Mouse (Mus musculus): ENCODE results near the gene Usp21. TPM values are rescaled to one million over a fixed set of nuclear protein-coding genes. Genes with fewer than 3 reads are reported as not detected.

The Usp21 gene
- polyA plus RNA-seq, 1 experiment from 2014 or later, result 25.8 TPM

DNA sequence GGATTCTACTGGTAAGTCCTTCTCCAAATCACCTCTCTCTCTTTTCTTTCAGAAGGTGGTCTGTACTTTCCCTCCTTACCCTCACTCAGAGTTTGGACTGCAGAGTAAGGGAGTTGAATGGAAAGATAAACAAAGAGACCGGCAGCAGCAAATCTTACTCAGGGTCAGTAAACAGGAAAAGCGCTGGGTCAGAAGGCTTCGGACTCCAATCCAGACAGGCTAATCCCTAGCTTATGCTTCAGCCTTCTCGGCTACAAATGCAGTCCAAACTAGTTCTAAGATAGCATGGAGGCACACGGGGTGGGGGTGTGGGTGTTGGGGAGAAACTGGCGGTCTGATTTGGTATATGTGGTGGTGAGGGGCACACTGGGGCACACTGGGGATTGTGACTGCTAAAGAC is 50.4 kb downstream of the Usp21 start:
- peak overlapping the region; percentile 43; the same call in 1 of the 2 replicates for H3K27ac ChIP-seq

DNA sequence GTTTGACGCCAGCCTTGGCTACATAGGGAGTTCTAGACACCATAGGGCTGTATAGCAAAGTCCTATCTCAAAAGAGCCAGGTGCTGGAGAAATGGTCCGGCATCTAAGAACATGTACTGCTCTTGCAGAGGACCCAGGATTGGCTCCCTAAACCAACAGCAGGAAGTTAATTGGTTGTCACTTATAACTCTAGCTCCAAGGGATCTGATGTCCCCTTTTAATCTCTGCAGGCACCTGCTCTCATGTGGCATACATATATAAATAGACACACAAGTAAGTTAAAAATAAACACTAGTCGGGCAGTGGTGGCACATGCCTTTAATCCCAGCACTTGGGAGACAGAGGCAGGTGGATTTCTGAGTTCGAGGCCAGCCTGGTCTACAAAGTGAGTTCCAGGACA is 52.0 kb downstream of the Usp21 start:
- Histone ChIP-seq H3K27me3 (0 out of 2 replicates have a peak, but pooled peaks cover 2% of the 10 kb centered on the region), H3K4me3 (replicated peaks) (no peak overlapping the region), H3K36me3 (peaks cover 69% of the 10 kb centered on the region), H3K9me3 (replicated peaks) (no peaks in the 10 kb centered on the region), H3K4me2 (no peak overlapping the region), H3K27ac (no peak overlapping the region), H3K4me1 (replicated peaks) (peaks cover 57% of the 10 kb centered on the region), H3K9ac (no peak overlapping the region)
- ATAC-seq (ENCODE audit: low read depth) (no peak), DNase-seq (no peak)
- WGBS (ENCODE audit: insufficient replicate concordance), result 72% methylated on average over 4 of the region's 4 CpGs

More for the DNA sequence above, 50.4 kb downstream of the Usp21 start:
- no peak overlapping the region for H3K4me2 ChIP-seq
- H3K4me3 ChIP-seq (replicated peaks), result no peak overlapping the region
- peaks cover 44% of the 10 kb centered on the region for H3K4me1 ChIP-seq (replicated peaks)
- peaks cover 84% of the 10 kb centered on the region for H3K36me3 ChIP-seq
- no peaks in the 10 kb centered on the region for H3K27me3 ChIP-seq
- DNase-seq, result no peak
- no peak overlapping the region for H3K9ac ChIP-seq
- no peaks in the 10 kb centered on the region for H3K9me3 ChIP-seq (replicated peaks)
- ATAC-seq (ENCODE audit: low read depth), result no peak
- 81% methylated on average over 6 of the region's 6 CpGs for WGBS (ENCODE audit: insufficient replicate concordance)

DNA sequence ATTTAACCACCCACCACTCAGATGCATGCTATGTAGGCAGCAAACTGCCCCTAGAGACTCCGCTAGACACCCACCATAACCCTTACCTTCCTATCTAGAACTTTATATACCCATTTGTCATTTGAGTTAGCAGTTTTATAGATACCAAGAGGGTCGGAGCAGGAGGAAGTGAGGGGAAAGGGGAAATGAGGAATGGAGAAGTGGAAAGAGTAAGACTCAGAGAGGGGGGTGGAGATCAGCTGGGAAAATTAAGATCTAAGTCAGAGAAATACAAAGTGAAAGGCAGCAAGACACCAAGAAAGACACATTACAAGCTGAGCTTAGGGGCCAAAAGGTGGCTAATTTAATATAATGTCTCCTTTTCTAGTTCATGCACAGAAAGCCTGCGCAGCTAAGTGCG is 53.3 kb downstream of the Usp21 start:
- Histone ChIP-seq H3K36me3 (peaks cover 57% of the 10 kb centered on the region), H3K4me3 (replicated peaks) (no peak overlapping the region), H3K4me2 (peak overlapping the region; percentile 41; the same call in 1 of the 2 replicates), H3K9ac (no peak overlapping the region), H3K27me3 (0 out of 2 replicates have a peak, but pooled peaks cover 3% of the 10 kb centered on the region), H3K27ac (peak overlapping the region; percentile 71; the same call in 1 of the 2 replicates), H3K9me3 (replicated peaks) (no peaks in the 10 kb centered on the region), H3K4me1 (replicated peaks) (peaks cover 62% of the 10 kb centered on the region)
- ATAC-seq (ENCODE audit: low read depth), result no peak
- 68% methylated on average over 4 of the region's 4 CpGs for WGBS (ENCODE audit: insufficient replicate concordance)
- DNase-seq, result no peak

DNA sequence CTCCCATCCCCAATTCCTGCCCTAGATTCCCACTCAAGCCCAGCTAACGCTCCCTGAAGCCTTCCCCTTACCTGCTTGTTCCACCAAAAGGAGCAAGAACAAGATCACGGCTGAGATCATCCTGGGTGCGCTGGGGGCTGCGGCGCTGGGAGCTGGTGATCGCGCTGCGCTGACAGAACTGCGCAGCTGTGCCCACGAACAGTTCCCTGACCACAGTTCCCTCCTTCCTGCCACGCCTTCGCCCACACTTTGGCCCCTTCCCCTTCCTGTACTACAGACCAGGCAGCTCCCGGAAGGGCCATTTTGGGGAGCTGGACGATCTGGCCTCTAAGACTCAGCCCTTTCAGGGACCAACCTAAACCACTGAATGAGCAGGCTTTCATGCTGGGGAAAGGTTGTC is 53.7 kb downstream of the Usp21 start, which contains the start of gene Fcer1g:
Gene Fcer1g, minus strand, starts transcription at position 240 of the 400 bp plus-strand sequence.
- Histone ChIP-seq H3K4me2 (peak within 1 kb of the TSS; percentile 41), H3K27me3 (0 out of 2 replicates have a peak, but pooled peaks cover 3% of the 10 kb centered on the region), H3K9me3 (replicated peaks) (no peaks in the 10 kb centered on the region), H3K9ac (peak within 1 kb of the TSS; percentile 47), H3K36me3 (peaks cover 55% of the 10 kb centered on the region), H3K4me1 (replicated peaks) (peaks cover 62% of the 10 kb centered on the region), H3K27ac (peak within 1 kb of the TSS; percentile 71), H3K4me3 (replicated peaks) (peak within 1 kb of the TSS; percentile 36)
- DNase-seq (no peak), ATAC-seq (ENCODE audit: low read depth) (no peak)
- WGBS (ENCODE audit: insufficient replicate concordance), result 28% methylated on average over 14 of the region's 14 CpGs

DNA sequence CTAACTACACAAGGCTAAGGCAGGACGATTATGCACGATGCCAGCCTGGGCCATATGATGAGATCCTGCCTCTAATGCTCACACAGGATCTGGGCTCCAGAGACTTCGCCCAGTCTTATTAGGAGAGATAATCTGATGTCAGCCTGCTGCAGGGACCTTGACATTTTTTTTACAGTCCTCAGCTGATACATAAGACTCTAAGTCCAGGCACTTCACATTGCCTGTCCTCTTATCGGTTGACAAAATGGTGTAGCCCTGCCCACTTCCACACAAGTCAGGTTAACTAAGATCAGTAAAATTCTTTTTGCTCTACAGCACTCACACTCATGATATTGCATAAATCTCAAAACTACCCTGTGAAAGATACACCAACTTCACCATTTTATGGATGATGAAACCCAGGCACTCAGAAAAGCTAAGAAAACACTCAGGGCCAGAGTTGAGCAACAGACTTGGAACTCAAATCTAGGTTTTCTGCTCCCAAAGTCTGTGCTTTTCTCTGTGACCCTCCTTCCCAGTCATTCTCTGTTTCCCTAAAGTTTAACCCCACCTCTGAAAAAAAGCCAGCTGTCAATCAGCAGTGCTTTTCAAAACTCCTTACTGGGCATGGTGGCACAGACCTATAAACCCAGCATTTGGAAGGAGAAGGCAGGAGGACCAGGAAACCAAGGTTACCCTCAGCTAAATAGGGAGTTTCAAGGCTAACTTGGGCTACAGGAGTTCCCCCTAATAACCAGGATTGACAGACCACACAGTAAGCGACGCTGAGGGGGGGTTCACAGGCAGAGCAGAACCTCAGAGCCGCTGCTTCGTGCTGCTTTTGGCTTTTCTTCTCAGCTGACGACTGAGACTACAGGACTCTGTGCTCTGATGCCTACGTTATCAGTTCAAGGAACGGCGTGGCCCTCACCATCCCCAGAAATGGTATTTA is 54.7 kb downstream of the Usp21 start:
- Histone ChIP-seq H3K4me3 (replicated peaks) (peak overlapping the region; percentile 36), H3K27ac (peak overlapping the region; percentile 71), H3K36me3 (peaks cover 44% of the 10 kb centered on the region), H3K9ac (peak overlapping the region; percentile 47), H3K27me3 (0 out of 2 replicates have a peak, but pooled peaks cover 3% of the 10 kb centered on the region), H3K9me3 (replicated peaks) (no peaks in the 10 kb centered on the region), H3K4me2 (peak overlapping the region; percentile 41), H3K4me1 (replicated peaks) (peaks cover 62% of the 10 kb centered on the region)
- WGBS (ENCODE audit: insufficient replicate concordance), result 22% methylated on average over 12 of the region's 12 CpGs
- DNase-seq (no peak), ATAC-seq (ENCODE audit: low read depth) (peak; percentile 71)

DNA sequence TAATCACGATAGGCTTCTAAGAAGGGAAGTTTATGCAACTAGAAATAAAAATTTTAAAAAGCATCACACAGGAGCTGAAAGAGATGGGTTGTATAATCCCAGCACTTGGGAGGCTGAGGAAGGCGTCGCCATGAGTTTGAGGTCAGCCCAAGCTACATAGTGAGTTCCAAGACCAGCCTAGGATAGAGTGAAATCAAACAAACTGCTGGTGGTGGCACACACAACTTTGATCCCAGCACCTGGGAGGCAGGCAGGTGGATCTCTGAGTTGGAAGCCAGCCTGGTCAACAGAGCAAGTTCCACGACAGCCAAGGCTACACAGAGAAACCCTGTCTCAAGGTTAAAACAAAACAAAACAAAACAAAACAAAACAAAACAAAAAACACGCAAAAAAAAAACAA is 55.4 kb downstream of the Usp21 start:
- no peaks in the 10 kb centered on the region for H3K9me3 ChIP-seq (replicated peaks)
- 43% methylated on average over 5 of the region's 5 CpGs for WGBS (ENCODE audit: insufficient replicate concordance)
- H3K4me2 ChIP-seq, result peak overlapping the region; percentile 41
- peak overlapping the region; percentile 36 for H3K4me3 ChIP-seq (replicated peaks)
- 0 out of 2 replicates have a peak overlapping the region, but pooled peaks have one; percentile 41 for H3K9ac ChIP-seq
- H3K36me3 ChIP-seq, result peaks cover 37% of the 10 kb centered on the region
- H3K4me1 ChIP-seq (replicated peaks), result peaks cover 55% of the 10 kb centered on the region
- 0 out of 2 replicates have a peak, but pooled peaks cover 3% of the 10 kb centered on the region for H3K27me3 ChIP-seq
- H3K27ac ChIP-seq, result 0 out of 2 replicates have a peak overlapping the region, but pooled peaks have one; percentile 71
- ATAC-seq (ENCODE audit: low read depth), result no peak
- no peak for DNase-seq

Other genes starting within 250 kb of the Usp21 start
- gene Fcgr3, start 223.1 kb downstream of the Usp21 start, polyA plus RNA-seq (2015; fragmentation: Nextera tagmentation; extraction: Ambion mirVana), result 17.9 and 23.1 TPM in 2 replicates
- gene Cfap126, start 174.1 kb downstream of the Usp21 start, polyA plus RNA-seq (2015; fragmentation: Nextera tagmentation; extraction: Ambion mirVana), result 1.8 and 2.5 TPM in 2 replicates
- 140 and 164 TPM in 2 replicates for gene Sdhc, start 137.4 kb downstream of the Usp21 start, polyA plus RNA-seq (2015; fragmentation: Nextera tagmentation; extraction: Ambion mirVana)
- 0.14 TPM in 1 of 2 replicates, not detected in the other for gene Mpz, start 137.3 kb downstream of the Usp21 start, polyA plus RNA-seq (2015; fragmentation: Nextera tagmentation; extraction: Ambion mirVana)
- gene Pcp4l1, start 91.7 kb downstream of the Usp21 start, polyA plus RNA-seq (2015; fragmentation: Nextera tagmentation; extraction: Ambion mirVana), result 1.5 and 1.8 TPM in 2 replicates
- 0.39 and 0.52 TPM in 2 replicates for gene Nr1i3, start 74.0 kb downstream of the Usp21 start, polyA plus RNA-seq (2015; fragmentation: Nextera tagmentation; extraction: Ambion mirVana)
- 19.3 and 21.4 TPM in 2 replicates for gene Tomm40l, start 65.5 kb downstream of the Usp21 start, polyA plus RNA-seq (2015; fragmentation: Nextera tagmentation; extraction: Ambion mirVana)
- 3,578 and 3,897 TPM in 2 replicates for gene Apoa2, start 62.9 kb downstream of the Usp21 start, polyA plus RNA-seq (2015; fragmentation: Nextera tagmentation; extraction: Ambion mirVana)
- 68.2 and 69.6 TPM in 2 replicates for gene Fcer1g, start 53.6 kb downstream of the Usp21 start, polyA plus RNA-seq (2015; fragmentation: Nextera tagmentation; extraction: Ambion mirVana)
- 0.43 and 0.46 TPM in 2 replicates for gene Adamts4, start 37.6 kb downstream of the Usp21 start, polyA plus RNA-seq (2015; fragmentation: Nextera tagmentation; extraction: Ambion mirVana)
- gene Ndufs2, start 36.6 kb downstream of the Usp21 start, polyA plus RNA-seq (2015; fragmentation: Nextera tagmentation; extraction: Ambion mirVana), result 152 and 167 TPM in 2 replicates
- 24.9 and 26.5 TPM in 2 replicates for gene B4galt3, start 17.7 kb downstream of the Usp21 start, polyA plus RNA-seq (2015; fragmentation: Nextera tagmentation; extraction: Ambion mirVana)
- gene Ppox, start 6.8 kb downstream of the Usp21 start, polyA plus RNA-seq (2015; fragmentation: Nextera tagmentation; extraction: Ambion mirVana), result 174 and 175 TPM in 2 replicates
- gene Ufc1, start 7.0 kb upstream of the Usp21 start, polyA plus RNA-seq (2015; fragmentation: Nextera tagmentation; extraction: Ambion mirVana), result 53.3 and 57.1 TPM in 2 replicates
- 20.3 and 22.7 TPM in 2 replicates for gene Dedd, start 41.2 kb upstream of the Usp21 start, polyA plus RNA-seq (2015; fragmentation: Nextera tagmentation; extraction: Ambion mirVana)
- 24.1 and 29.1 TPM in 2 replicates for gene Nit1, start 57.7 kb upstream of the Usp21 start, polyA plus RNA-seq (2015; fragmentation: Nextera tagmentation; extraction: Ambion mirVana)
- 60.9 and 66.8 TPM in 2 replicates for gene Pfdn2, start 57.7 kb upstream of the Usp21 start, polyA plus RNA-seq (2015; fragmentation: Nextera tagmentation; extraction: Ambion mirVana)
- 0.13 and 0.18 TPM in 2 replicates for gene Klhdc9, start 72.8 kb upstream of the Usp21 start, polyA plus RNA-seq (2015; fragmentation: Nextera tagmentation; extraction: Ambion mirVana)
- gene Nectin4, start 82.1 kb upstream of the Usp21 start, polyA plus RNA-seq (2015; fragmentation: Nextera tagmentation; extraction: Ambion mirVana), result 0.08 and 0.14 TPM in 2 replicates
- gene Arhgap30, start 101.0 kb upstream of the Usp21 start, polyA plus RNA-seq (2015; fragmentation: Nextera tagmentation; extraction: Ambion mirVana), result 3.3 and 3.8 TPM in 2 replicates
- 20.9 and 25.3 TPM in 2 replicates for gene Usf1, start 123.3 kb upstream of the Usp21 start, polyA plus RNA-seq (2015; fragmentation: Nextera tagmentation; extraction: Ambion mirVana)
- gene Tstd1, start 130.9 kb upstream of the Usp21 start, polyA plus RNA-seq (2015; fragmentation: Nextera tagmentation; extraction: Ambion mirVana), result 1.3 and 1.6 TPM in 2 replicates
- gene F11r, start 149.5 kb upstream of the Usp21 start, polyA plus RNA-seq (2015; fragmentation: Nextera tagmentation; extraction: Ambion mirVana), result 20.6 and 24.3 TPM in 2 replicates
- 3.5 and 3.7 TPM in 2 replicates for gene Alyref2, start 215.5 kb upstream of the Usp21 start, polyA plus RNA-seq (2015; fragmentation: Nextera tagmentation; extraction: Ambion mirVana)
- gene Itln1, start 247.3 kb upstream of the Usp21 start, polyA plus RNA-seq (2015; fragmentation: Nextera tagmentation; extraction: Ambion mirVana), result not detected in 2 replicates